Mouse (Mus musculus) hindbrain, embryonic 13.5 days (tissue): ENCODE results near the gene Ebpl. TPM values are rescaled to one million over a fixed set of nuclear protein-coding genes. Genes with fewer than 3 reads are reported as not detected.

Experiments used
- ATAC-seq: fragments of 200-750 bp; cut with Nextera tagmentation; 2 replicates; pipeline ENCODE4 v1.8.0; 2017; ENCODE audit warnings: moderate TSS enrichment; ENCODE audit not compliant: low FRiP score
- H3K27ac ChIP-seq: fragments of 300-500 bp; sonication (generic); 2 replicates; pipeline ENCODE4 v1.5.1; 2015; ENCODE audit warnings: inconsistent platforms, mild to moderate bottlenecking, moderate library complexity
- H3K27me3 ChIP-seq: fragments of 300-500 bp; sonication (generic); 2 replicates; pipeline ENCODE4 v1.6.1; 2015; ENCODE audit warnings: mild to moderate bottlenecking, inconsistent platforms
- H3K36me3 ChIP-seq: fragments of 300-500 bp; sonication (generic); 2 replicates; pipeline ENCODE4 v1.6.1; 2015; ENCODE audit warnings: mild to moderate bottlenecking, inconsistent platforms
- H3K4me1 ChIP-seq: fragments of 300-500 bp; sonication (generic); replicated peaks from 2 replicates; pipeline ENCODE4 v1.6.1; 2015; ENCODE audit warnings: inconsistent platforms
- H3K4me2 ChIP-seq: fragments of 300-500 bp; sonication (generic); 2 replicates; pipeline ENCODE4 v1.6.1; 2015; ENCODE audit warnings: inconsistent platforms, mild to moderate bottlenecking, moderate library complexity
- H3K4me3 ChIP-seq: fragments of 300-500 bp; sonication (generic); 2 replicates; pipeline ENCODE4 v1.5.1; 2015; ENCODE audit warnings: mild to moderate bottlenecking, inconsistent platforms
- H3K9ac ChIP-seq: fragments of 300-500 bp; sonication (generic); 2 replicates; pipeline ENCODE4 v1.6.1; 2015; ENCODE audit warnings: mild to moderate bottlenecking, inconsistent platforms
- H3K9me3 ChIP-seq: fragments of 300-500 bp; sonication (generic); 2 replicates; pipeline ENCODE4 v1.6.1; 2016; ENCODE audit warnings: inconsistent platforms
- WGBS: fragments of 180-500 bp; shearing (Covaris S2); methylation state at CpG from one replicate; pipeline ENCODE4 v1.1.7; 2015; 5-methylcytosine and 5-hydroxymethylcytosine counted together
- polyA plus RNA-seq: library from polyadenylated mRNA; unstranded; fragments of >200 nt; fragmentation: Nextera tagmentation; extraction: Ambion mirVana; gene quantifications from 2 replicates; pipeline ENCODE4 v1.2.1, GENCODE M21; 2015

Ebpl gene
- polyA plus RNA-seq, 1 experiment from 2014 or later = 10.3 TPM

DNA sequence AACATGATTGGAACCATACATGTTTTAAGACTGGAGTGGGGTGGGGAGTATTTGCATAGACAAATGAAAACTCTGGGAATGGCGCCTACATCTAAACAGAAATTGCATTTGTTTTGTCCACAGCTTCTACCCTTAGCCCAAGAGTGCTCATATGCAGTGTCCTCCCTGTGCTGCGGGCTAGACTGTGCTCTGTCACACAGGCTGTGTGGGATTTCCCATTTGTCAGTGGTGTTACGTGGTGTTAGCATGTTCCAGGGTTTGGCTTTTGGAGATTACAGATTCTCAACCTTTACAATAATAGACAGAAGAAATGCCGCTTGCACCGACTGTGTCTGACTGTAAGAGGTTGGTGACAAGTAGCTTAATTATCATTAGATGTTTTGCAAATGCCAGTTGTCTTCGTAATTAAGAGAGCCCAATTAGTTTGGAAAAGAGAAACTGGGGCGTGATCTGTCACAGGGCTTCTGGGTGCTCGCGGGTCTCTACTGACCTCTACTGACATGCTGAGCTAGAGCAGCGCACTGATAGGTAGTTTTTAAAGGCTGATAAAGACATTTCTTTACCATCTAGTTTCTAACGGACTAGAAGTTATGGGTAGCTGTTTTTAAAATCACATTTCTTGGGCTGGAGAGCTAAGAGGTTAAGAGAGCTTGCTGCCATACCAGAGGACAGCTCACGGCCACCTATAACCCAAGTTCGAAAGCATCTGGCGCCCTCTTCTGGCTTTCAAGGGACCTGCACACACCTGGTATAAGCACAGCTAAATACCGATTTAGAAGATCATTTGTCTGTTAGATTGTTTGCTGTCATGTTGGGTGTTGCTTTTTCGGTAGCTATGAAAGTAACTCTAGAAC is 66.1 kb downstream of the Ebpl start:
- Histone ChIP-seq H3K27ac (no peak overlapping the region), H3K4me2 (0 out of 2 replicates have a peak overlapping the region, but pooled peaks have one; percentile 5), H3K36me3 (no peaks in the 10 kb centered on the region), H3K4me3 (no peak overlapping the region), H3K9ac (no peak overlapping the region), H3K27me3 (0 out of 2 replicates have a peak, but pooled peaks cover 3% of the 10 kb centered on the region), H3K4me1 (no peaks in the 10 kb centered on the region), H3K9me3 (no peaks in the 10 kb centered on the region)
- ATAC-seq = no peak
- 51% methylated on average over 16 of the region's 16 CpGs for WGBS

DNA sequence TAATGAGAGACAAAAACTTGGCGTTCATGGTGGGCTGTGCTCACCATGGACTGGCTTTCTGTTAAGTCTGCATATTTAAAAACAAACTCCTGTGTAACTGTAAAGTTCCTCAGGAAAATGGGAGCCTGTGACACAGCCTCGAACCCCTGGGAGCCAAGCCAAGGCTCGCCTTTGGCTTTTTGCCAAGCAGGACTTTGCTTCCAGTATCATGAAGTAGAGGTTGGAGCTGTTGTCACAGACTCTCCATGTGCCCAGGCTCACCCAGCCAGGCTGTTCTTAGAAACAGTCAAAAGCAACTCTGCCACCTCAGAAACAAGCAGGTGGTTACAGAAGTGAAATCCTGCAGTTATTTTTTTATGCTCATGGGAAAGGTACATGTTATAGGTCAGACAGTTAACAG is 69.6 kb downstream of the Ebpl start:
- ATAC-seq = no peak
- Histone ChIP-seq H3K4me1 (no peaks in the 10 kb centered on the region), H3K9me3 (no peaks in the 10 kb centered on the region), H3K36me3 (no peaks in the 10 kb centered on the region), H3K27me3 (0 out of 2 replicates have a peak, but pooled peaks cover 3% of the 10 kb centered on the region), H3K4me3 (no peak overlapping the region), H3K9ac (no peak overlapping the region), H3K4me2 (no peak overlapping the region), H3K27ac (no peak overlapping the region)
- 58% methylated on average over 3 of the region's 3 CpGs for WGBS

DNA sequence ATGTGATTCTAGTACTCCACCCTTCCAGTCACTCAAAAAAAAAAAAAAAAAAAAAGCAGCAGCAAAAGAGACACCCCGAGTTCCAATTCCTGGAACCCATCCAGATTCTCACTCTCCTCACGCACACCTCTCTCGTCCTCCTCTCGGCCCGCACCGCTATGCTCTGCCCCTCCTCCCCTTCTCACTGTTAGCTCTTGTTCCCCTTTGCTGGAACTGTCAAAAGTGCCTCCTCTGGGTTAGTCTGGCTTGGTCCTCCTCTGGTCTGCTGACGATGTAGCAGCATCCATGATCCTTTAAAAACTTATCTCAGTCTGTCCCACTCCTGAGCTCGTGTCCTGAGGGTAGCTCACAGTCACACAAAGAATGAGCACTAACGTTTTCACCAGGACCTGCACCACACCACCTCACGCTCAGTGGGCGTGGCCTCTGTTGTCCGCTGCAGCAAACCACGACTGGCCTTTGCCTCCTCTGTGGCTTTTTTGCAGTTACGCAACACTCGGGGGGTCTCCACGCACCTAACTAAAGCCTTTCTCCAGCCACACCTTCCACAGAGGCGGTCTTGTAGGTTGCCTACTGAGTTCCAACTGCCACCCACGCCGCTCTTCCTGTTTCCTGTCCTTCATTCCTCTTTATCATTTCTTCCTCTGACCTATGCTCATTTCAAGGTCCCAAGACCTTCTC is 71.5 kb downstream of the Ebpl start:
- Histone ChIP-seq H3K27me3 (no peaks in the 10 kb centered on the region), H3K27ac (no peak overlapping the region), H3K36me3 (no peaks in the 10 kb centered on the region), H3K4me2 (no peak overlapping the region), H3K4me1 (no peaks in the 10 kb centered on the region), H3K9ac (no peak overlapping the region), H3K9me3 (no peaks in the 10 kb centered on the region), H3K4me3 (no peak overlapping the region)
- WGBS = 67% methylated on average over 19 of the region's 19 CpGs
- no peak for ATAC-seq

Other genes with a start within 250 kb of the Ebpl start
- 7.9 and 8.1 TPM in 2 replicates for gene Sacs, start 222.0 kb downstream of the Ebpl start, polyA plus RNA-seq
- gene Sgcg, start 101.9 kb downstream of the Ebpl start, polyA plus RNA-seq = 0.16 and 0.19 TPM in 2 replicates
- gene Arl11, start 50.7 kb downstream of the Ebpl start, polyA plus RNA-seq = 0.36 and 0.43 TPM in 2 replicates
- gene Kpna3, start 79.4 kb upstream of the Ebpl start, polyA plus RNA-seq = 74.3 and 75.1 TPM in 2 replicates
- 39.0 and 40.9 TPM in 2 replicates for gene Spryd7, start 196.4 kb upstream of the Ebpl start, polyA plus RNA-seq
- gene Trim13, start 237.8 kb upstream of the Ebpl start, polyA plus RNA-seq = 53.7 and 58.8 TPM in 2 replicates
- gene Kcnrg, start 247.0 kb upstream of the Ebpl start, polyA plus RNA-seq = 3.6 and 4.0 TPM in 2 replicates